Mouse (Mus musculus): ENCODE measurements at regions not wholly inside any gene's neighbourhood (a gene's known extent, or its start where the extent isn't known, plus 50 kb on each side); places are given as distances from the start of the nearest gene placed in this dataset.
A peak's percentile ranks its signal among the peaks of the same experiment; 100 is the strongest.

DNA sequence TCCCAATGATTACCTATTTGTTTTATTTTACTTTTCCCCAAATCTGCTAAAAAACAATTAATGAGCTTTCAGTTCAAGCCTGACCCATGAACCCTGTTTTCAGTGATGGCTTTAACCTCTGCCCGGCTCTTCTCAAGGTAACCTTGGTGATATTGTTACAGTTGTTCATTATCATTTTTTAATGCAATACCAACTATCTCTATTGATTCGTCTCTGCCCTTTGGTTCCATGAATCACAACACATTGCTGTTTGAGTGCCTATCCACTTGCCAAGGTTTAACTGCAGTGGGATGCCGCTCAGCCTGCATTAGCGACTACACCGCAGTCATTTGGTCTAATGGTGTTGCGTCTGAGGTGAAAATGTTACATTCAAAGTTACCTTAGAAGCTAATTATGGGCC, 317.9 kb downstream of the Etnk1 start:
- no peak for DNase-seq (ENCODE audit: low read depth)

DNA sequence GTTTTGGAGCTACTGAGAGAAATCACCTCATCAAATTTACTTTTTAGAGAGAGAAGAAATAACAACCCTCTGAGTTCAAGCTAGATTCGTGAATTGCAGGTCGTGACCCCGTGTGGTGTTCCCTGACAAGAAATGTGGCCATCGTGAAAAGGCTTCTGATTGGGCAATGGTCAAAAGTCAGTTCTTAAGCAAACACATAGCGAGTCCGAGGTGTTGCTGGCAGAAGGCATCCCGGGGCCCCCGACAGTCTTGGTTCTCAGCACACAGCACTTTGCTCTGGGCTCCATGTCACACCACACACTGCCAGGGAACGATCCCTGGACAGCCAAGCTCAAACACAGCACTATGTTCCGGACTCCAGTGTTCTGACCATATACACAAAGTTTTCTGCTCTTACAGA, 320.0 kb downstream of the Etnk1 start:
- no peak for DNase-seq (ENCODE audit: low read depth)

- no peak for DNase-seq (ENCODE audit: low read depth)
These were observed 323.0 kb downstream of the Etnk1 start for GRCm38 (mm10) chr6:143490019-143490418.

DNA sequence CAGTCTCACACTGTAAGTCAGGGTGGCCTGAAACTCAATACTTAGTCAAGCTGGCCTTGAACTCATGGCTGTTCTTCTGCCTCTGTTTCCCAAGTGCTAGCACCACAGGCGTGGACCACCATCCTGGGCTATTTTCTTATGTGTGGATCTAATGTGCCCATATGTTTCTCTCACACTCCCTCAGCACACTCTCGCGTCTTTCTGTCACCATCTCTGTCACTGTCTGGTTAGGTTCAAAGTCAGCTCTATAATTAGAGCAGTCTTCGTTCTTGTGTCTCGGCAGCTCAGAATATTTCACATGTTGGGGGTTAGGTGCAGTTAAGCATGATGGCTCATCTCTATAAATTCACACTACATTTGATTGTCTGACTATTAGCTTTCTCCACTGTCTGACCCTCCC, 324.4 kb downstream of the Etnk1 start:
- DNase-seq (ENCODE audit: low read depth): no peak

DNA sequence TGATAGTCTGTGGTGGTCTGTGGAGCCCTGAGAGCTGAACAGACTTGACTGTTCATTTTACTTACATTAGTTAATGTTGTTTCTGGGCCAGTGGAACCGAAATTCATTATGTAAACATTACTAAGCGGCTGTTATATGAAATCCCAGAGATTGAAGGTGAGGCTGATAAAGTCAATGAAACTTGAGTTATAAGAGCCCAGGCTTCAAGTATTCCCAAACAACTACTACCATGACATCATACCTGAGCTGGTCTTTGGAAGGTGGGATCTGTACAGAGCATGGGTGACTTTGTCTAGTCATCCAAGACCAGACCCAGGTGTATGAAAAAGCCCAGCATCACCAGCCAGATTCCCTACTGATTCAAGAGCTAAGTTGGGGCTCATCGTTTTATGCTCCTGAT, 326.5 kb downstream of the Etnk1 start:
- DNase-seq (ENCODE audit: low read depth): no peak

GRCm38 (mm10) chr6:143494341-143494740, 327.3 kb downstream of the Etnk1 start:
- DNase-seq (ENCODE audit: low read depth): no peak

DNA sequence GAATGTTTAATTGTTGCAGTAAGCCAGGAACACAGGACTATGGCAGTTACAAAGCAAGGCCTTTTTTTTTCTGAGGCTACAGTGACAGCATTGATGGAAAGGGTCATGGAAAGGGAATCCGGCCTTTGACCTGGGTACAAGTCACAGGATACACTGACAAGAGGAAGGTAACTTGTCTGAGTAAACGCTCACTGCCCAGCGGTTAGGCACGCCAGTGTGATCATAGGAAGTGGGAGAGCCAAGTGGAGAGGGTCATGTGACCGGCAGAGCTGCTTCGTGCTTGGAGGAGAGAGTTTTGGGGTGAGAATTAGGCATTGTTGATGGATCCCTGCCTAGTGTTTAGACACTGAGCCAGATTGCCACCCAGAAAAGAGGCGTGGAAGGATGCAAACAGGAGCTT, 327.9 kb downstream of the Etnk1 start:
- DNase-seq (ENCODE audit: low read depth): no peak

GRCm38 (mm10) chr6:143498764-143499163, 331.7 kb downstream of the Etnk1 start:
- no peak for DNase-seq (ENCODE audit: low read depth)

GRCm38 (mm10) chr6:143499259-143500043, 332.4 kb downstream of the Etnk1 start:
- no peak for DNase-seq (ENCODE audit: low read depth)

DNA sequence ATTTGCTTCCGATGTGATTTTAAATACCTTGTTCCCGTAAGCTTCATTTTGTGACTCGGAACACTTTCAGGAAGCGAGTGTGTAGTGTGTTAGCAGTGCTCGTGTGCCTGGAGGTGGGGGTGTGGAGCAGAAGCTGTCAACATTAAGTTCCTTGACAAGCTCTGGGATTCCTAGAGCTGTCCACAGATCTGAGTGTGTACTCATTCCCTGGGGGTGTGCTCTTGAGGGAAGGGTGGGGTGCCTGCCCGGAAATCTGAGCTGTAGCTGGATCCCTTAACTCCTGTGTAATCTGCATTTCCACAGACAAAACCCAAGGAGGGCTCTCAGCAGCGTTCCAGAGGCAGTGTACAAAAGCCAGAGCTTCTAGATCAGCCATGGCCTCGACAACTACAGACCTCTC, 335.8 kb downstream of the Etnk1 start:
- no peak for DNase-seq (ENCODE audit: low read depth)

DNA sequence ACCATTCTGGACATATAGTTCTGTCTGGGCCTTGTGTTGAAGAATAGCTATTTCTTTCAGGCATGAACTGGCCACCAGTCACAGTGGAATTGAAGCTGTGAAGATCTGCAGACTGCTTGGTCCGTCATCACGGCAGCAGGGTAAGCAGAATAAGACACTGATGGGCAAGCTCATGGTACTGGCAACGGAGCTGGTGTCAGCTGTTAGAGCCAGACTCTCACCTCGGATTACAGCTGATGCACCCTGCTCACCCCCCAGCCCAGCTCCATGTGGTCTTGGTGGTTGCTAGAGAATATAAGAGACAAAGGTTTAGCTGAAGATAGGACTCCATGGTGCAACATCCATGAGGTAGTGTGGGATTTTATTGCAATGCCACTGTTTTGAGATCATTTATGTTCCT, 336.9 kb downstream of the Etnk1 start:
- DNase-seq (ENCODE audit: low read depth): no peak

GRCm38 (mm10) chr6:143513459-143513858, 346.4 kb downstream of the Etnk1 start:
- no peak for DNase-seq (ENCODE audit: low read depth)

DNA sequence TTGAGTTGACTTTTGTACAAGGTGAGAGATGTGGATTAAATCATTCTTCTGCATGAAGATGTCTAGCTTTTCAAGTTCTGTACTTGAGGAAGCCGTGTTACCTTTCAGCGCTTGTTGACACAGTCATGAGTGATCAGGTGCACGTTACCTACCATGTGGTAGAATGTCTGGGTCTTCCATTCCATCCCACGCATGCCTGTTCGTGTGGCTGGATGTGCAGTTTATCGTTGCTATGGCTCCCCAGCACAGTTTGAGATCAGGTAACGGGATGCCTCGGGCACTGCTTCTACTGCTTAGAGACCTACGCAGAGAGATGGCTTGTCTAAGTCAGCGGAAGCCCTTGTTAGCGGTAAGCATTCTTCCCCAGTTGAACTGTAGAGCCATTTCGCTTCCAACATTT, 348.1 kb downstream of the Etnk1 start:
- no peak for DNase-seq (ENCODE audit: low read depth)

DNA sequence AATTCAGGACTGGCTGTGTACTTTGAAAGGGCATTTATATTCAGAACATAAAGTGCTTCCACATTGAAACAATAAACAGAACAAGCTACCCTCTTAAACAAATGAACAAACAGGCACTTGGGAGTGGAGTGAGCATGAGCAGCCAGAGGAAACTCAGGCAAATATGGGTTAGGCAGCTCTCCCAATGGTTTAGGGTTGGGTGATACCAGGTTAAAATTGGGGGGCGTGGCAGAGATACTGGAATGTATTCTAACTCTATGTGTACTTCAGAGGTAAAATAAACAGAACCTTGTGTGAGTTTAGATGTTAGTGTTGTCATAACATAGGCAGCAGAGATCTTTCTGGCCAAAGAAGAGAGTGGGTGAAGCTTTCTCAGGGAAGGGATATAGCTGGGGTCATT, 349.7 kb downstream of the Etnk1 start:
- DNase-seq (ENCODE audit: low read depth): no peak

- DNase-seq (ENCODE audit: low read depth): no peak
These were observed 351.5 kb downstream of the Etnk1 start for GRCm38 (mm10) chr6:143518476-143518875.

DNA sequence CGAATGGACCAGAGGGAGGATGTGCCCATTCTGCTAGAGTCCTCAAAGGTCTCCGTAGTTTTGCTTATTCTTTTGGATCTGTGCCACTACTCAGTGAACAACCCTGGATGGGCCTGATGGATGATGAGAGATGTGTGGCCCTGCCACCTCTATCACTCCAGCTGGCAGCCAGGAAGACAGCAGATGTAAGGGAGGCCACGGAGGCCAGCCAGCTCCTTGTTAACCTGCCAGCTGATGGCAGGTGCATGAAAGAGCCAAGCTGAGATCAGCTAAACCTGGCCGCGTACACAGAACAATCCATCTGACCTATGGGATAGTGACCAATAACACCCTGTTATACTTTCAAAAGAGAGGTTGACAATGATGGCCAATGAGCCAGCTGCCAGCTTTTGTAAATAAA, 352.6 kb downstream of the Etnk1 start:
- DNase-seq (ENCODE audit: low read depth): no peak

GRCm38 (mm10) chr6:143525092-143525491, 358.1 kb downstream of the Etnk1 start:
- DNase-seq (ENCODE audit: low read depth): no peak

- no peak for DNase-seq (ENCODE audit: low read depth)
These were observed 361.9 kb downstream of the Etnk1 start for GRCm38 (mm10) chr6:143528898-143529297.

- peak; percentile 65 for DNase-seq (ENCODE audit: low read depth)
These were observed 363.6 kb downstream of the Etnk1 start for GRCm38 (mm10) chr6:143530372-143531224.

DNA sequence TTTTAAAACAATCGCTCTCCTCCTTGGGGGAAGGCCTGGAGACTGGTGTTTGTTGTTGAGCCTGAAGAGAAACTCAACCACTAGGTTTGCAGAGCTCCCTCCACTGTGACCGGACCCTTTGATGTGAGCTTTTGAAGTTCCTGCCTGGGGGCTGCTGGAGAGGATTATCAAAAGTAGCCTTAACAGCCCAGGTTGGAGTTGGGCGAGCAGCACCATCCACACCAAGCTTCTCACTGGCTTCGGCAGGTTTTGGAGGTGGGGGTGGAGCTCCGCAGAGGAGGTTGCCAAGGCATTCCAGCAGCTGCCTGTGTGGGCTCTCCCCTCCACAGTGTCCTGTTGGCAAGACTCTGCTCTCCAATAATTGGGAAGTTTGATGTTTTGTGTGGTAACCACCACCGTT, 364.5 kb downstream of the Etnk1 start:
- DNase-seq (ENCODE audit: low read depth): no peak

DNA sequence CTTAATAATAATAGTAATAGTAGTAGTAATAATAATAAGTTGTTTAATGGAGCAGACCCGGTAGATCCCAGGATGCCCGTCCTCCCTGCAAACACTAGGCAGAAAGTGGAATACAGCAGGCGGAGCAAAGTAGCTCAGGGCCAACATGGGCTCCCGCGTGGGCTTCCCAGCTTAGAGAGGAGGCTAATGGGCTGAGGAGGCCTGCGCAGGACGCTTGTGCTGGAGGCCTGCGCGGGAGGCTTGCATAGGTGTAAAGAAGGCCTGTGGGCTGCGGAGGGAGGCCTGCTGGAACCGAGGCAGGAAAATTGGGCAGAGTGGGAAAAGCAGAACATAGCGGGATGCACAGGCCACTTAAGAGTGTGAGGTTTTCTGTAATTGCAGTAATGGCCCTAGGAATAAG, 365.4 kb downstream of the Etnk1 start:
- no peak for DNase-seq (ENCODE audit: low read depth)

- DNase-seq (ENCODE audit: low read depth): no peak
These were observed 368.2 kb downstream of the Etnk1 start for GRCm38 (mm10) chr6:143535265-143535664.

GRCm38 (mm10) chr6:143535726-143536125, 368.7 kb downstream of the Etnk1 start:
- DNase-seq (ENCODE audit: low read depth): no peak

Data from fibroblast of lung, adult 2 months (primary cell).